Mouse (Mus musculus): ENCODE results near the gene Rbm12. TPM values are rescaled to one million over a fixed set of nuclear protein-coding genes. Genes with fewer than 3 reads are reported as not detected.
A peak's percentile ranks its signal among the peaks of the same experiment; 100 is the strongest.

The Rbm12 gene
- total and polyA plus RNA-seq, 2 experiments from 2014 or later: 19.8 to 29.2 TPM

DNA sequence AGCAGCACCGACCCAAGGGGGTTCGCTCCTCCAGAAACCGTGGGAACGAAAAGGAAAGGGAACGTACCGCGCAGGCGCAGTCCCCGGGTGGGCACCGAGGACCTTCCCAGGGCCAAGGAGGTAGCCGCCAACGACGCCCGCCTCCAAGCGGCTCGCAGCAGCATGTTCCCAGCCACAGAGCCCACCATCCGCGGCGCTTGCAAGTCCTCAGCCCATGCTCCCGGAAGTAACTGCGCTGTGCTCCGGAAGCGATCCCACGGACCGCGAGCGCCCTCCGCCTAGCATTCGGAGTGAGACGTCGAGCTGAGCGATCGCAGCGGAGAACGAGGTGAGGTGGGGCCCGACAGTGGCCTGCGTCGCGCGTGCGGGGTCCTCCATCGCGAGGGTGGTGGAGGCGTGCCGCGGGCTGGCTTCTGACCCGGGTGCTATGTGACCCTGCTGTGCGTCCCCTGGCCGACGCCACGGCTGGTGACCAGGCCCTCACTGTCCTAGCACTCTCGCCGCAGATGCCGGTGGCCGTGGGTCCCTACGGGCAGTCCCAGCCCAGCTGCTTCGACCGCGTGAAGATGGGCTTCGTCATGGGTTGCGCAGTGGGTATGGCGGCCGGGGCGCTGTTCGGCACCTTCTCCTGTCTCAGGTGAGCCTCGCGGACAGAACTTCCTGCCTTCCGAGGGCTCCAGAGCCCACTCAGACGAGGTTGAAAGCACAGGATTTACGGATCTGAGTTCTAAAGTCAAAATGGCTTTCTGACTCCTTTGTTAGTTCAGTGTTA is 32.4 kb upstream of the Rbm12 start, which contains the start of the genes Romo1 and Nfs1:
Gene Romo1, plus strand, starts transcription at position 87 of the 772 bp plus-strand sequence.
Gene Nfs1, minus strand, starts transcription at position 234 of the 772 bp plus-strand sequence.
- H3K27ac ChIP-seq (ENCODE audit: low read depth, low read length): peak within 1 kb of the TSS; percentile 88
- H3K9ac ChIP-seq (replicated peaks; ENCODE audit: low read length, poor library complexity, severe bottlenecking): peak within 1 kb of the TSS; percentile 84
- H3K4me1 ChIP-seq (ENCODE audit: insufficient read depth, low read length): no peaks in the 10 kb centered on the region
- 2% methylated on average over 67 of the region's 70 CpGs for WGBS
- DNase-seq (ENCODE audit: low spot score): peak; percentile 97
- H3K36me3 ChIP-seq (ENCODE audit: insufficient read depth, low read length): no peaks in the 10 kb centered on the region; the same call in 1 of the 2 replicates
- no peaks in the 10 kb centered on the region for H3K9me3 ChIP-seq (ENCODE audit: low read length)
- H3K27me3 ChIP-seq (ENCODE audit: insufficient read depth, low read length): no peaks in the 10 kb centered on the region
- peak; percentile 98 for ATAC-seq (ENCODE audit: low FRiP score)
- H3K4me2 ChIP-seq (ENCODE audit: low read depth, low read length, poor library complexity, severe bottlenecking): peak within 1 kb of the TSS; percentile 61
- TF ChIP-seq CTCF (IDR thresholded peaks at IDR 0.05): peak; percentile 76
- H3K4me3 ChIP-seq (ENCODE audit: low read depth, low read length): peak within 1 kb of the TSS; percentile 76

DNA sequence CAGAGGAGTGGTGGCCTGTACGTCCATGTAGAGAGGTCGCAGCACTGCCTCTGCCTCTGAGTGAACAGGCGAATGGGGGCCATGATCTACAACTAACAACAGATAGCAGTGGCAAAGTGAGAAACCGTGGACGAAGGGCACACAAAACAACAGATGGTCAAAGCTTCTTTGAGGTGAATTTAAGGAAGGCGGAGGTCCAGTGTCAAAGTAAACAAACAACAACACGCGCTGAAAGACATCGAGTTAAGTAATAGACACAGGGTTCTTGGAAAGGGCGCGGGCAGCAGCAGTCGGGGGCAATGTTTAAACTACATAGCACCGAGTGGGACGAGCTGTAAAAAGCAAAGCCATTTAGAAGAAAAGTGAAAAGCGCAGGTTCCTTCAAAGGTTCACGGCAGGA is 31.6 kb upstream of the Rbm12 start:
- no peaks in the 10 kb centered on the region for H3K27me3 ChIP-seq (ENCODE audit: insufficient read depth, low read length)
- ATAC-seq (ENCODE audit: low FRiP score) (no peak), DNase-seq (ENCODE audit: low spot score) (no peak)
- no peaks in the 10 kb centered on the region; the same call in 1 of the 2 replicates for H3K36me3 ChIP-seq (ENCODE audit: insufficient read depth, low read length)
- TF ChIP-seq CTCF (IDR thresholded peaks at IDR 0.05): no peak
- peak overlapping the region; percentile 88 for H3K27ac ChIP-seq (ENCODE audit: low read depth, low read length)
- H3K9ac ChIP-seq (replicated peaks; ENCODE audit: low read length, poor library complexity, severe bottlenecking): peak overlapping the region; percentile 84
- peak overlapping the region; percentile 61 for H3K4me2 ChIP-seq (ENCODE audit: low read depth, low read length, poor library complexity, severe bottlenecking)
- H3K4me1 ChIP-seq (ENCODE audit: insufficient read depth, low read length): no peaks in the 10 kb centered on the region
- no peaks in the 10 kb centered on the region for H3K9me3 ChIP-seq (ENCODE audit: low read length)
- 3% methylated on average over 16 of the region's 16 CpGs for WGBS
- H3K4me3 ChIP-seq (ENCODE audit: low read depth, low read length): peak overlapping the region; percentile 76

DNA sequence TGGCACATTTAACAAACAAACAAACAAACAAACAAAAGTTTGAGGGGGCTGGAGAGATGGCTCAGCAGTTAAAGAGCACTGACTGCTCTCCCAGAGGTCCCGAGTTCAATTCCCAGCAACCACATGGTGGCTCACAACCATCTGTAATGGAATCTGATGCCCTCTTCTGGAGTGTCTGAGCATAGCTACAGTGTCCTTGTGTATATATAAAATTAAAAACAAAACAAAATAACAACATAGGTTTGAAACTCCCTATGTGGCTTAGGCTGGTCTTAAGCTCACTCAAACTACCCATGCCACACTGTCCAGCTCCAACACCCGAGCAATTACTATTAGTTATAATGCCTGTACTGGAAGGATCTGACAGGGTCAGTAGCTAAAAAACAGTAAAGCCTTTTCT is 31.0 kb upstream of the Rbm12 start:
- Histone ChIP-seq H3K36me3 (ENCODE audit: insufficient read depth, low read length) (no peaks in the 10 kb centered on the region; the same call in 1 of the 2 replicates), H3K4me1 (ENCODE audit: insufficient read depth, low read length) (no peaks in the 10 kb centered on the region), H3K27me3 (ENCODE audit: insufficient read depth, low read length) (no peaks in the 10 kb centered on the region), H3K9me3 (ENCODE audit: low read length) (no peaks in the 10 kb centered on the region), H3K27ac (ENCODE audit: low read depth, low read length) (no peak overlapping the region), H3K4me3 (ENCODE audit: low read depth, low read length) (peak overlapping the region; percentile 76), H3K9ac (replicated peaks; ENCODE audit: low read length, poor library complexity, severe bottlenecking) (no peak overlapping the region), H3K4me2 (ENCODE audit: low read depth, low read length, poor library complexity, severe bottlenecking) (peak overlapping the region; percentile 61)
- ATAC-seq (ENCODE audit: low FRiP score) (no peak), DNase-seq (ENCODE audit: low spot score) (no peak)
- 84% methylated on average over 2 of the region's 2 CpGs for WGBS
- peak; percentile 38 for TF ChIP-seq CTCF (IDR thresholded peaks at IDR 0.05)

DNA sequence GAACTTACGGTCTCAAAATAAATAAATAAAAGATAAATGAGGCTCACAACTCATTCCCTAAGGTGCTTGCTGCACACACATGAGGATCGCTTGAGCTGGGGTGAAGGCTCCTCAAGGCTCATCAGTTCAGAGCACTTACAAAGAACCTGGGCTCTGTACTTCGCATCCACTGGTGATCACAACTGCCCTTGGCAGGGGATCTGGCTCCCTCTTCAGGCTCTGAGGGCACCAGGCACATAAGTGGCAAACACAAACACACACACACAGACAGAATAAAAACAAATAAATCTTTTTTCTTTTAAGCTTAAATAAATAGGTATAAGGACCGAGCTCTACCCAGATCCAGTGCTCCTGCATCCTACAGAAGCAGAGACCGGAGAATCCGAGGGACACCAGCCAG is 23.9 kb upstream of the Rbm12 start:
- TF ChIP-seq CTCF (IDR thresholded peaks at IDR 0.05): peak; percentile 38
- Histone ChIP-seq H3K36me3 (ENCODE audit: insufficient read depth, low read length) (peaks cover 8% of the 10 kb centered on the region), H3K9ac (replicated peaks; ENCODE audit: low read length, poor library complexity, severe bottlenecking) (no peak overlapping the region), H3K9me3 (ENCODE audit: low read length) (no peaks in the 10 kb centered on the region), H3K27me3 (ENCODE audit: insufficient read depth, low read length) (no peaks in the 10 kb centered on the region), H3K4me1 (ENCODE audit: insufficient read depth, low read length) (no peaks in the 10 kb centered on the region), H3K4me3 (ENCODE audit: low read depth, low read length) (no peak overlapping the region), H3K4me2 (ENCODE audit: low read depth, low read length, poor library complexity, severe bottlenecking) (no peak overlapping the region), H3K27ac (ENCODE audit: low read depth, low read length) (no peak overlapping the region)
- DNase-seq (ENCODE audit: low spot score) (no peak), ATAC-seq (ENCODE audit: low FRiP score) (no peak)
- 85% methylated on average over 6 of the region's 6 CpGs for WGBS

DNA sequence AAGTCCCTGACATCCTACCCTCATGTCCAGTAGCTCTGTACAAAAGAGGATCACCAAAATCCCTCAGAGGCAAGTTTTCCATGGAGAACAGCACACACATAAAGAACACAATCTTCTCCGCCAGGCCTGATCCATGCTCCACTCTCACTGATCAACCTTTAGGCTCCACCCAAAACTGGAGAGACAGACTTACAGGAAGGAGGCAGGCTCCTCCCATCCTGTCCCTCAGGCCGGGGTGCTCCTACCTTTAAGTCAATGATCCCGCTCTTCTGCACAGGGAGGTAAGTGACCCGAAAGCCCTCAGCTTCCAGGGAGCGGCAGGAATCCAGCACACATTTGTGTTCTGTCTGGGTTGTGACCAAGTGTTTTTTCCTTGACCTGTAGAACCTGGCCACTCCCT is 22.4 kb upstream of the Rbm12 start:
- H3K36me3 ChIP-seq (ENCODE audit: insufficient read depth, low read length): peaks cover 8% of the 10 kb centered on the region; the same call in 1 of the 2 replicates
- no peak overlapping the region for H3K9ac ChIP-seq (replicated peaks; ENCODE audit: low read length, poor library complexity, severe bottlenecking)
- 94% methylated on average over 5 of the region's 5 CpGs for WGBS
- no peak overlapping the region for H3K27ac ChIP-seq (ENCODE audit: low read depth, low read length)
- no peaks in the 10 kb centered on the region for H3K4me1 ChIP-seq (ENCODE audit: insufficient read depth, low read length)
- DNase-seq (ENCODE audit: low spot score) (no peak), ATAC-seq (ENCODE audit: low FRiP score) (no peak)
- no peak overlapping the region for H3K4me2 ChIP-seq (ENCODE audit: low read depth, low read length, poor library complexity, severe bottlenecking)
- H3K9me3 ChIP-seq (ENCODE audit: low read length): no peaks in the 10 kb centered on the region
- TF ChIP-seq CTCF (IDR thresholded peaks at IDR 0.05): no peak
- no peak overlapping the region for H3K4me3 ChIP-seq (ENCODE audit: low read depth, low read length)
- no peaks in the 10 kb centered on the region for H3K27me3 ChIP-seq (ENCODE audit: insufficient read depth, low read length)

DNA sequence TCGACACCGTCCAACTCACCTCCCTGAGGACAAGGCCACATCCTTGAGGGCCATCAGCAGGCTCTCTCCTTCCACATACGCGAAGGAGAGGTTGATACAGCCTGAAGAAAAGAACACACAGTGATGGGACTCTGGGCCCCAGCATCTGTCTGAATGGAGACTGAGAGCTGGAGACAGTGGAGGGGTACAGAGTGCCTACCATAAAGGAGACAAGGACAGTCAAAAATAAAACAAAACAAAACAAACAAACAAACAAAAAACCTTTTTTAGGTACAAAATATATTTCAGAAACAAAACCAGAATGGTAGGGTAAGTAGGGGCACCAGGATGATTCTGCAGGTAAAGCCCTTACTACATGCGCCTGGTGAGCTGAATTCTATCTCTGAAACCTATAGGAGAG is 15.2 kb upstream of the Rbm12 start, which contains the start of gene Gm28036:
Gene Gm28036, minus strand, starts transcription at position 101 of the 400 bp plus-strand sequence.
- no peak for TF ChIP-seq CTCF (IDR thresholded peaks at IDR 0.05)
- 97% methylated on average over 5 of the region's 5 CpGs for WGBS

More for the DNA sequence above, 15.2 kb upstream of the Rbm12 start, which contains the start of gene Gm28036:
- Histone ChIP-seq H3K36me3 (ENCODE audit: insufficient read depth, low read length) (peaks cover 37% of the 10 kb centered on the region), H3K4me3 (ENCODE audit: low read depth, low read length) (no peak within 1 kb of the TSS), H3K9me3 (ENCODE audit: low read length) (no peaks in the 10 kb centered on the region), H3K9ac (replicated peaks; ENCODE audit: low read length, poor library complexity, severe bottlenecking) (no peak within 1 kb of the TSS), H3K4me1 (ENCODE audit: insufficient read depth, low read length) (no peaks in the 10 kb centered on the region), H3K27ac (ENCODE audit: low read depth, low read length) (no peak within 1 kb of the TSS), H3K27me3 (ENCODE audit: insufficient read depth, low read length) (no peaks in the 10 kb centered on the region), H3K4me2 (ENCODE audit: low read depth, low read length, poor library complexity, severe bottlenecking) (no peak within 1 kb of the TSS)
- DNase-seq (ENCODE audit: low spot score) (no peak), ATAC-seq (ENCODE audit: low FRiP score) (no peak)
